Mouse (Mus musculus): ENCODE measurements at regions not wholly inside any gene's neighbourhood (a gene's known extent, or its start where the extent isn't known, plus 50 kb on each side); places are given as distances from the start of the nearest gene placed in this dataset.
A peak's percentile ranks its signal among the peaks of the same experiment; 100 is the strongest.

GRCm38 (mm10) chr1:145227181-145227580 lies 451.9 kb upstream of the Rgs18 start:
- DNase-seq (ENCODE audit: low spot score in 2 of 2) = peak in 1 of 2 experiments; percentile 5

All from left cerebral cortex, adult 9 months (tissue).